Mouse (Mus musculus): ENCODE results near the gene Mob4.

DNA sequence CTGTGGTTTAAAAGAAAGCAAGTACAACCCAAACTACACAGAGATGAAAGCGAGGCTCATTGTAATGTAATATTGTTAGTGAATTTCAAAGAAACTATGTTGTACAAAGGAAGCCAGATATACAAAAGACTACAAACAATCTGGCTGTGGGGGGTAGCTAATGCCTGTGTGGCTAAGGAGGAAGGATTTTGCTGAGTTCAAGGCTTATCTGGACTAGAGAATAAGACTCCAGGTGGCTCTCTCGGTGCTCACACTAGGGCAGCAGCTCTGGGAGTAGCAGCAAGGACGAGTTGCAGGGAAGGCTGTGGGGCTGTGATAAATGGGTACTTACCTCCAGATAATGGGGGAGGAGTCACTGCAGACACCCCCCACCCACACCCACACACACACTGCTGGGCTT, 67.7 kb downstream of the Mob4 start:
- TF ChIP-seq POLR2A (IDR thresholded peaks at IDR 0.05; ENCODE audit: borderline replicate concordance, extremely low read depth, insufficient read depth, insufficient read length, poor library complexity, severe bottlenecking) = no peak
- TF ChIP-seq CTCF (IDR thresholded peaks at IDR 0.05; ENCODE audit: borderline replicate concordance, extremely low read depth, insufficient read depth, insufficient read length) = no peak
